Mouse (Mus musculus) E14TG2a.4 (cell line): ENCODE measurements at regions not wholly inside any gene's neighbourhood (a gene's known extent, or its start where the extent isn't known, plus 50 kb on each side); places are given as distances from the start of the nearest gene placed in this dataset.

ENCODE experiments used
- CTCF ChIP-seq: conservative IDR thresholded peaks from 2 replicates; pipeline ENCODE4 v1.5.1; 2014; ENCODE audit warnings: low read length
- NANOG ChIP-seq: IDR thresholded peaks from 2 replicates; pipeline ENCODE4 v1.6.1; 2014; ENCODE audit warnings: borderline replicate concordance, low read length, mixed read lengths

GRCm38 (mm10) chr2:158910325-158910724 lies 115.7 kb downstream of the Dhx35 start:
- TF ChIP-seq CTCF, result no peak
- no peak for TF ChIP-seq NANOG
